Mouse (Mus musculus): ENCODE measurements around the gene Mapk11.

- TF ChIP-seq GATA1 (IDR thresholded peaks at IDR 0.05; ENCODE audit: borderline replicate concordance, low read length) (no peak), FLI1 (IDR thresholded peaks at IDR 0.05; ENCODE audit: low read length) (no peak)
These were observed 32.9 kb upstream of the Mapk11 start for GRCm38 (mm10) chr15:89182328-89182741.

Measured in megakaryocyte, embryonic 14.5 days (primary cell).